Mouse (Mus musculus): ENCODE measurements around the gene Scarb1. TPM values are rescaled to one million over a fixed set of nuclear protein-coding genes. Genes with fewer than 3 reads are reported as not detected.

Gene Scarb1
- polyA plus RNA-seq, 1 experiment from 2014 or later, result 76.6 TPM

GRCm38 (mm10) chr5:125278314-125278713 lies 62.6 kb downstream of the Scarb1 start:
- H3K9me3 ChIP-seq (replicated peaks), result no peaks in the 10 kb centered on the region
- peaks cover 42% of the 10 kb centered on the region for H3K36me3 ChIP-seq (replicated peaks)
- WGBS (ENCODE audit: insufficient replicate concordance), result 24% methylated on average over 6 of the region's 6 CpGs
- no peak for ATAC-seq (ENCODE audit: insufficient read depth)
- no peak overlapping the region for H3K4me2 ChIP-seq
- H3K27me3 ChIP-seq, result no peaks in the 10 kb centered on the region
- peaks cover 23% of the 10 kb centered on the region for H3K4me1 ChIP-seq (replicated peaks)
- no peak overlapping the region for H3K27ac ChIP-seq (replicated peaks)
- no peak overlapping the region for H3K4me3 ChIP-seq (replicated peaks)
- H3K9ac ChIP-seq, result no peak overlapping the region

- H3K4me3 ChIP-seq (replicated peaks), result no peak overlapping the region
- H3K4me2 ChIP-seq, result no peak overlapping the region
- peaks cover 34% of the 10 kb centered on the region for H3K36me3 ChIP-seq (replicated peaks)
- no peak overlapping the region for H3K9ac ChIP-seq
- WGBS (ENCODE audit: insufficient replicate concordance), result 68% methylated on average over 6 of the region's 6 CpGs
- H3K27me3 ChIP-seq, result no peaks in the 10 kb centered on the region
- no peaks in the 10 kb centered on the region for H3K9me3 ChIP-seq (replicated peaks)
- peaks cover 26% of the 10 kb centered on the region for H3K4me1 ChIP-seq (replicated peaks)
- no peak for ATAC-seq (ENCODE audit: insufficient read depth)
- H3K27ac ChIP-seq (replicated peaks), result no peak overlapping the region
Measured at GRCm38 (mm10) chr5:125277313-125277712, 63.6 kb downstream of the Scarb1 start.

GRCm38 (mm10) chr5:125276765-125277164 lies 64.1 kb downstream of the Scarb1 start:
- H3K4me1 ChIP-seq (replicated peaks), result peaks cover 32% of the 10 kb centered on the region
- H3K9me3 ChIP-seq (replicated peaks), result no peaks in the 10 kb centered on the region
- no peak for ATAC-seq (ENCODE audit: insufficient read depth)
- no peaks in the 10 kb centered on the region for H3K27me3 ChIP-seq
- peaks cover 30% of the 10 kb centered on the region for H3K36me3 ChIP-seq (replicated peaks)
- H3K27ac ChIP-seq (replicated peaks), result no peak overlapping the region
- H3K4me2 ChIP-seq, result no peak overlapping the region
- H3K4me3 ChIP-seq (replicated peaks), result no peak overlapping the region
- no peak overlapping the region for H3K9ac ChIP-seq
- WGBS (ENCODE audit: insufficient replicate concordance), result 82% methylated on average over 4 of the region's 4 CpGs

GRCm38 (mm10) chr5:125275315-125275714 lies 65.6 kb downstream of the Scarb1 start:
- Histone ChIP-seq H3K27ac (replicated peaks) (no peak overlapping the region), H3K9ac (no peak overlapping the region)
- WGBS (ENCODE audit: insufficient replicate concordance), result 75% methylated on average over 8 of the region's 8 CpGs

GRCm38 (mm10) chr5:125274773-125275172 lies 66.1 kb downstream of the Scarb1 start:
- Histone ChIP-seq H3K9me3 (replicated peaks) (peaks cover 2% of the 10 kb centered on the region; the same call in 1 of the 2 replicates), H3K4me2 (no peak overlapping the region), H3K36me3 (replicated peaks) (peaks cover 21% of the 10 kb centered on the region), H3K9ac (no peak overlapping the region), H3K4me3 (replicated peaks) (no peak overlapping the region), H3K27ac (replicated peaks) (no peak overlapping the region; the same call in 1 of the 2 replicates), H3K4me1 (replicated peaks) (peaks cover 40% of the 10 kb centered on the region), H3K27me3 (no peaks in the 10 kb centered on the region)
- no peak for ATAC-seq (ENCODE audit: insufficient read depth)
- WGBS (ENCODE audit: insufficient replicate concordance), result 79% methylated on average over 3 of the region's 3 CpGs

More at GRCm38 (mm10) chr5:125275315-125275714, 65.6 kb downstream of the Scarb1 start:
- Histone ChIP-seq H3K4me2 (no peak overlapping the region), H3K4me1 (replicated peaks) (peaks cover 43% of the 10 kb centered on the region), H3K9me3 (replicated peaks) (no peaks in the 10 kb centered on the region), H3K27me3 (no peaks in the 10 kb centered on the region), H3K36me3 (replicated peaks) (peaks cover 21% of the 10 kb centered on the region), H3K4me3 (replicated peaks) (no peak overlapping the region)
- ATAC-seq (ENCODE audit: insufficient read depth), result no peak

GRCm38 (mm10) chr5:125274182-125274581 lies 66.7 kb downstream of the Scarb1 start:
- Histone ChIP-seq H3K4me1 (replicated peaks) (peaks cover 38% of the 10 kb centered on the region), H3K4me3 (replicated peaks) (no peak overlapping the region), H3K27ac (replicated peaks) (peak overlapping the region; percentile 48; the same call in 1 of the 2 replicates), H3K9ac (no peak overlapping the region), H3K4me2 (0 out of 2 replicates have a peak overlapping the region, but pooled peaks have one; percentile 10), H3K36me3 (replicated peaks) (peaks cover 21% of the 10 kb centered on the region), H3K9me3 (replicated peaks) (peaks cover 3% of the 10 kb centered on the region; the same call in 1 of the 2 replicates), H3K27me3 (no peaks in the 10 kb centered on the region; the same call in 1 of the 2 replicates)
- WGBS (ENCODE audit: insufficient replicate concordance), result 51% methylated on average over 2 of the region's 2 CpGs
- ATAC-seq (ENCODE audit: insufficient read depth), result no peak

- peak; percentile 76 for ATAC-seq (ENCODE audit: insufficient read depth)
- Histone ChIP-seq H3K27ac (replicated peaks) (peak overlapping the region; percentile 48; the same call in 1 of the 2 replicates), H3K9ac (no peak overlapping the region), H3K4me3 (replicated peaks) (no peak overlapping the region), H3K36me3 (replicated peaks) (peaks cover 18% of the 10 kb centered on the region), H3K4me1 (replicated peaks) (peaks cover 34% of the 10 kb centered on the region), H3K4me2 (0 out of 2 replicates have a peak overlapping the region, but pooled peaks have one; percentile 10), H3K27me3 (no peaks in the 10 kb centered on the region; the same call in 1 of the 2 replicates), H3K9me3 (replicated peaks) (peaks cover 3% of the 10 kb centered on the region; the same call in 1 of the 2 replicates)
- WGBS (ENCODE audit: insufficient replicate concordance), result under 1% methylated on average over 8 of the region's 8 CpGs
Measured at GRCm38 (mm10) chr5:125273666-125274109, 67.2 kb downstream of the Scarb1 start.

- no peak for ATAC-seq (ENCODE audit: insufficient read depth)
- WGBS (ENCODE audit: insufficient replicate concordance), result 72% methylated on average over 10 of the region's 10 CpGs
- Histone ChIP-seq H3K27me3 (no peaks in the 10 kb centered on the region; the same call in 1 of the 2 replicates), H3K36me3 (replicated peaks) (peaks cover 11% of the 10 kb centered on the region), H3K4me3 (replicated peaks) (no peak overlapping the region), H3K4me2 (no peak overlapping the region), H3K9me3 (replicated peaks) (peaks cover 3% of the 10 kb centered on the region; the same call in 1 of the 2 replicates), H3K9ac (no peak overlapping the region), H3K27ac (replicated peaks) (no peak overlapping the region), H3K4me1 (replicated peaks) (peaks cover 38% of the 10 kb centered on the region)
Measured at GRCm38 (mm10) chr5:125272231-125272988, 68.5 kb downstream of the Scarb1 start.

GRCm38 (mm10) chr5:125271531-125272203 lies 69.2 kb downstream of the Scarb1 start:
- Histone ChIP-seq H3K9ac (no peak overlapping the region), H3K4me2 (peak overlapping the region; percentile 13; the same call in 1 of the 2 replicates), H3K9me3 (replicated peaks) (peaks cover 3% of the 10 kb centered on the region; the same call in 1 of the 2 replicates), H3K27ac (replicated peaks) (no peak overlapping the region), H3K4me1 (replicated peaks) (peaks cover 38% of the 10 kb centered on the region), H3K36me3 (replicated peaks) (peaks cover 3% of the 10 kb centered on the region; the same call in 1 of the 2 replicates), H3K27me3 (no peaks in the 10 kb centered on the region; the same call in 1 of the 2 replicates), H3K4me3 (replicated peaks) (no peak overlapping the region)
- 8% methylated on average over 15 of the region's 15 CpGs for WGBS (ENCODE audit: insufficient replicate concordance)
- no peak for ATAC-seq (ENCODE audit: insufficient read depth)

GRCm38 (mm10) chr5:125270587-125271130 lies 70.2 kb downstream of the Scarb1 start:
- no peak overlapping the region for H3K4me3 ChIP-seq (replicated peaks)
- no peak overlapping the region for H3K4me2 ChIP-seq
- H3K9me3 ChIP-seq (replicated peaks), result peaks cover 3% of the 10 kb centered on the region; the same call in 1 of the 2 replicates
- 14% methylated on average over 12 of the region's 12 CpGs for WGBS (ENCODE audit: insufficient replicate concordance)
- H3K36me3 ChIP-seq (replicated peaks), result no peaks in the 10 kb centered on the region
- no peaks in the 10 kb centered on the region; the same call in 1 of the 2 replicates for H3K27me3 ChIP-seq
- H3K4me1 ChIP-seq (replicated peaks), result peaks cover 38% of the 10 kb centered on the region
- no peak overlapping the region for H3K9ac ChIP-seq
- ATAC-seq (ENCODE audit: insufficient read depth), result no peak
- no peak overlapping the region for H3K27ac ChIP-seq (replicated peaks)
